Mouse (Mus musculus) left cerebral cortex, postnatal 36 days (tissue): ENCODE measurements around the gene Nacc2. TPM values are rescaled to one million over a fixed set of nuclear protein-coding genes. Genes with fewer than 3 reads are reported as not detected.

ENCODE experiments used
- DNase-seq, 2 experiments: peaks; one replicate each; pipeline ENCODE4 v3.0.0; 2021 to 2022; ENCODE audit warnings: low spot score in 2 of 2, mixed read lengths in 1 of 2
- intact Hi-C: fragments of 180-260 bp; cut with DNase I; formaldehyde crosslinking; loops from one replicate; pipeline ENCODE4 v1.15.1; 2025
- total RNA-seq, 2 experiments: library from RNA; stranded (reverse); gene quantifications; 2 replicates each; pipeline ENCODE4 v1.2.3; 2021

Gene Nacc2
- total RNA-seq, 2 experiments from 2014 or later, result 69.8 to 75.7 TPM

DNA sequence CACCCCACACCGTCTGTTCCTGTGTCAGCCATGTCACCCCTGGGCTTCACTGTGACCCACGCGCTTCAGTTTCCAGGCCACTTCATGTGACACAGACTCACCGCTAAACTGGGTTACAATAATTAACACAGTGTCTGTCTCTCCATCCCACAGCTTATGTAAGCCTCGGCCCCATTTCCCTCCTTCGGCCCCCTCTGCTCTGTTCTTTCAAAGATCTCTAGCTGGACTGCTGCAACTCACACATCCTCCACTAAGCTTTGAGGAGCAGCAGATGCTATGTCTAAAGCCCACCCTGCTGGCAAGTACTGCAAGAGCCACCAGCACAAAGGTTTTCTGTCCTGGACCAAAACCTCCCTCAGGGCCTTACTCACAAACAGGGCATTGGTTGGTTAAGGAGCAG lies 7.8 kb downstream of the Nacc2 start:
- intact Hi-C loops, result loop anchor here (10.0 kb wide), 1 partner anchor 450 kb away; no protein-coding TSS in a partner anchor
- no peak for DNase-seq

- DNase-seq, result no peak
- intact Hi-C loops, result no loop called here
These were observed 14.8 kb downstream of the Nacc2 start for GRCm38 (mm10) chr2:26108237-26108636.

- DNase-seq, result no peak
These were observed 16.0 kb downstream of the Nacc2 start for GRCm38 (mm10) chr2:26107011-26107410.

GRCm38 (mm10) chr2:26106233-26106632 lies 16.8 kb downstream of the Nacc2 start:
- DNase-seq, result no peak
- intact Hi-C loops, result no loop called here

More at GRCm38 (mm10) chr2:26107011-26107410, 16.0 kb downstream of the Nacc2 start:
- intact Hi-C loops, result no loop called here

DNA sequence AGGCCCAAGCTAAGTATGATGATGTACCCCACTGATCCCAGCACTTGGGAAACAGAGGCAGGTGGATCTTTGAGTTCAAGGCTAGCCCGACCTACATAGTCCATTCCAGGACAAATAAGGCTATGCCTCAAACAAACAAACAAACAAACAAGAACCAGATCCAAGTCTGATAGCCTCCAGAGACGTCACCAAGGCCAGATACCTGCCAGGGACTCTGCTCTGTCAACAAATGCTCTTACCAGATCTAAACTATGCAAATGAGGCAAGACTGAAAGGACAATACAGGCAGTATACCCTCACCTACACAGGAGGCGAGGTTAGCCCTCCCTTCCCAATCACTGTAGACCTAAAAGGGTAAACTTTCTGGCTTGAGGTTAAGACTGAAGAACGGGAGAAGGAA lies 22.7 kb downstream of the Nacc2 start:
- no peak for DNase-seq
- intact Hi-C loops, result no loop called here

- intact Hi-C loops, result no loop called here
- no peak for DNase-seq
These were observed 23.2 kb downstream of the Nacc2 start for GRCm38 (mm10) chr2:26099851-26100250.

DNA sequence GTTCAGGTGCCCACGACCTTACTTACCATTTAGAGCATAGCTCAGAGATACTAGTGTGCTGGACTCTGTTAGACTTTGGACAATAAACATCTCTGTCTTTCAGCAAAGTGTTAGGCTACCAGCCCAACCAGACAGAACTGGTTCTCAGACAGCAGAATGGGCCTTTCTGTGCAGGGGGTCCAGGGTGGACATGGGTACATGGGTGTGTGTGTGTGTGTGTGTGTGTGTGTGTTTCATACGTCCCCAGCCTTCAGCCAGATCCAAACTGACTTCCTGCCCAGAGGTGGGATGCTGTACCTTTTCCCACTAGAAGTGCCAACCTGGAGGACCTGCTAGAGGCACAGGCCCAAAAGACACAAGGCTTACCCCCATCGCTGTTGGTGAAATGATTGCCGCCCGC lies 23.8 kb downstream of the Nacc2 start:
- intact Hi-C loops, result no loop called here

DNA sequence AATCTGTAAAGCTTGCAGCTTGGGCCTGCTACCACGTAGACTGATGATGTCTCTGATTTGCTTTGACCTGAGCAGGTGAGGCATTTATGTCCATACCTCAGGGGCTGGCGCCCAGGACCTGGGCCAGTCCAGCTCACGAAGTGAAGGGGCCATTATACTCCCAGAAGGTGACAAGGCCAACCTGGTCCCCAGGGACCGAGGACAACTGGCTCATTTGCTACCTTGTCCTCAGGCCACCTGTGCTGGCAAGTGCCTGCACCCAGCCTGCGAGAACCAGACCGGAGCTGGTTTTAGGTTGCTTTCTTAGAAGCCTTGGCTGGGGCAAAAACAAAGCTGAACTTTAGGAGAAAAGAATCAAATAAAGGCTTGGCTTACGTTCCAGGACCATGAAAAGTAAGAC lies 29.1 kb downstream of the Nacc2 start:
- DNase-seq, result no peak
- intact Hi-C loops, result loop anchor here (5.0 kb wide), 2 partner anchors 37 to 38 kb away; no protein-coding TSS in a partner anchor

More for the DNA sequence above, 23.8 kb downstream of the Nacc2 start:
- no peak for DNase-seq

- intact Hi-C loops, result loop anchor here (2.0 to 5.0 kb wide), 3 partner anchors 25 to 40 kb away; no protein-coding TSS in a partner anchor
- DNase-seq, result peak; percentile 79 to 82
These were observed 31.1 kb downstream of the Nacc2 start for GRCm38 (mm10) chr2:26091771-26092393.

GRCm38 (mm10) chr2:26090876-26091770 lies 31.9 kb downstream of the Nacc2 start:
- intact Hi-C loops, result loop anchor here (2.0 to 5.0 kb wide), 3 partner anchors 24 to 41 kb away; no protein-coding TSS in a partner anchor

DNA sequence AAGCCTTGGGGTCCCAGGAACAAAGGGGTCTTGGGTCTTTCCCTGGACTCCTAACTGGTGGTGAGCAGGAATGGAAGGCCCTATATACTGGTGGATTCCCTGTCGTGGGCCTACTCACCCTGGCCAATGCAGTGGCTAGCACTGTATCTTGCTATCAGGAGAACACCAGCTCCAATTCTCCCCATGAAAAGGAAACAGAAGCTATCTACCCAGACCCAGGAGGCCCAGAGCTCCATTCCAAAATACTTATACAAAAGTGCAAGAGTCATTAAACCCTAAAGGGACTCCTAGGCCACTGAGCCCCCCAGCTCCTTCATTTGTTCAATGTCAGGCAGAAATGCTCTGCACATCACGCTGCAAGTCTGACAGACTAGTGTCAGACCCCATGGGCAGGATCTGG lies 34.0 kb downstream of the Nacc2 start:
- DNase-seq, result no peak
- intact Hi-C loops, result no loop called here

More at GRCm38 (mm10) chr2:26090876-26091770, 31.9 kb downstream of the Nacc2 start:
- DNase-seq, result peak in 1 of 2 experiments; percentile 16

- no peak for DNase-seq
- intact Hi-C loops, result no loop called here
These were observed 36.0 kb downstream of the Nacc2 start for GRCm38 (mm10) chr2:26086926-26087600.

DNA sequence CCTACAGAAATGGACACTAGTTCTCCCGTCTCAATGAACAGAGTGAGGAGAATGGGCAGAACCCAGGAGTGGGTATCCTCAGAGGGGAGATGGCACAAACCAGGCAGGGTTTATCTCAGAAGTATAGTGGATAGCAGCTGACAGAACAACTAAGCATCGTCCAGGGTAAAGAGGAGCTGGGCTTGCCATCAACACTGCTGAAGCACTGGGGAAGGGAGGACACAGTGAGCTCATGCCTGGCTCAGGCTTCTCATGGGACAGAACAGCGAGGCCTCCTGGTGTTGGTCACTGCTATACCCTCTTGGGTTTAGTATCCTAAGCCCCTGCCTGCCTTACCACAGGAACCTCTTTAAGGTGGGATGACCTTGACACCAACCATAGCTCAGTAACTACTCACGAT lies 36.5 kb downstream of the Nacc2 start:
- intact Hi-C loops, result no loop called here
- no peak for DNase-seq

DNA sequence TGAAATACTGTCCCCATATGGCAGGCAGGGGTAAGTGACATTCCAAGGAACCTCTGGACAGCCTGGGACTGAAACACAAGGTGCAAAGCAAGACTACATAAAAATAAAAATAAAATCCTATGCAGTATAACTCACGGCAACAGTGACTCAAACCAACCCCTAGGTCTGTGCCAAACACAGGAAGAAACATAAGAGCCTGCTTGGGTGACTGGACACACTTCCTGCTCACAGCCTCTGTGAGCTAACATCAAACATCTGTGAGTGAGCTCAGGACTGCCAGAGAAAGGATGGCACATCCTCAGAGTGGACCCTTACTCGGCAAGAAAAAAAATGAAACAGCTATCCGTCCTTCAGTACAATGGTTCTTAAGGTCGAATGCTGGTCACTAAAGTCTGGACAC lies 40.1 kb downstream of the Nacc2 start:
- no peak for DNase-seq
- intact Hi-C loops, result no loop called here

DNA sequence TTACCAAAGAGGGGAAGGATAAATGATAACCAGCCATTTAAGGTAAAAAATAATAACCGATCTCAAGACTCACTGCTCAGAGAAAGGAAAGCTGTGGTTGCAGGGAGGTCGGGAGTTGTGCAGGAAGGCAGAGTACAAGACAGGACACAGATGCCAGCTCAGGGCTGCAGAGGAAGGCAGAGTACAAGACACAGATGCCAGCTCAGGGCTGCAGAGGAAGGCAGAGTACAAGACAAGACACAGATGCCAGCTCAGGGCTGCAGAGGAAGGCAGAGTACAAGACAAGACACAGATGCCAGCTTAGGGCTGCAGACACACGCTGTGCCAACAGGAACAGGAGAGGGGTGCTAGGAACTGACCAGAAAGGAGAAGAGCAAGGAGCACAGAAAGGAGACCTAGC lies 42.2 kb downstream of the Nacc2 start:
- no peak for DNase-seq
- intact Hi-C loops, result no loop called here

- no peak for DNase-seq
- intact Hi-C loops, result no loop called here
These were observed 43.6 kb downstream of the Nacc2 start for GRCm38 (mm10) chr2:26079409-26079808.

- intact Hi-C loops, result no loop called here
- DNase-seq, result no peak
These were observed 46.0 kb downstream of the Nacc2 start for GRCm38 (mm10) chr2:26077068-26077467.

DNA sequence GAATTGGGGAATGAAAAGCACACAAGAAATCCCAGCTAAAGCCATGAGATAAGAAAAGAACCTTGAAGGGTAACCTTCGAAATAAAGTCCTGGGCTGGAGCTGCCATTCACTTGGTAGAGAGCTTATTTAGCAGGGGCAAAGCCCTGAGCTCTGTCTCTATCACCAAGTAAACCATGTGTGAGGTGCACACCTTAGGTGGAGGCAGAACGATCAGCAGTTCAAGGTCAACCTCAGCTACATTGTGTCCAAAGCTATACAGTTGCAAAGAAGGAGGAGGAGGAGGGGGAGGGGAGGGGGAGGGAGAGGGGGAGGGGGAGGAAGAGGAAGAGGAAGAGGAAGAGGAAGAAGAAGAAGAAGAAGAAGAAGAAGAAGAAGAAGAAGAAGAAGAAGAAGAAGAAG lies 46.9 kb downstream of the Nacc2 start:
- intact Hi-C loops, result no loop called here

GRCm38 (mm10) chr2:26074551-26074950 lies 48.5 kb downstream of the Nacc2 start:
- DNase-seq, result no peak
- intact Hi-C loops, result no loop called here

More for the DNA sequence above, 46.9 kb downstream of the Nacc2 start:
- no peak for DNase-seq

GRCm38 (mm10) chr2:26068592-26068991 lies 54.4 kb downstream of the Nacc2 start:
- no peak for DNase-seq
- intact Hi-C loops, result no loop called here
